Mouse (Mus musculus) induced T-regulatory cell, adult 2 months (primary cell): ENCODE data around the gene Rasd2.

Experiments
- DNase-seq: peaks from one replicate; pipeline ENCODE4 v3.0.0-alpha.2; 2012; ENCODE audit warnings: low read depth

The Rasd2 gene

GRCm38 (mm10) chr8:75219877-75220738 lies 6.4 kb downstream of the Rasd2 start:
- DNase-seq = peak; percentile 55

GRCm38 (mm10) chr8:75222665-75223064 lies 8.9 kb downstream of the Rasd2 start:
- DNase-seq = no peak

DNA sequence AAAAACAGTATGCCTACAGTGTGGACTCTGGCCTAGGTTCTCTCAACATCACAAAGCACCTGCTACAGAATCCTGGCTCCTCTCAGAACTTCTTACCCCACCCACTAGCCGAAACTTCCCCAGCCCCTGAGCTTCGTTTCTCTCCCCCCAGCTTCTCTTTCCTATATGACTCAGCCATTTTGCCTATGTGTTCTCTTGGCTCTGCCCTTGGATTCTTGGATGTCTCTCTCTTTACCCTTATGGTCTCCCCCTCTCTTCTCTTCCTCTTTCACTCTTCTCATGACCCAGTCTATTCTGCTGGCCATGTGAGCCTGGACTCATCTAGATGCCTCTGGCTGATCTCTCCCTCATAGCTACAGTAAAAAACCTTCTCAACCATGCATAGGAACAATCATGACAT lies 13.0 kb downstream of the Rasd2 start:
- DNase-seq = no peak

- DNase-seq = peak; percentile 18
Measured at GRCm38 (mm10) chr8:75233915-75234554, 20.3 kb downstream of the Rasd2 start.

GRCm38 (mm10) chr8:75247331-75247730 lies 33.6 kb downstream of the Rasd2 start:
- DNase-seq = no peak

- DNase-seq = no peak
Measured at GRCm38 (mm10) chr8:75249186-75249585, 35.4 kb downstream of the Rasd2 start.

DNA sequence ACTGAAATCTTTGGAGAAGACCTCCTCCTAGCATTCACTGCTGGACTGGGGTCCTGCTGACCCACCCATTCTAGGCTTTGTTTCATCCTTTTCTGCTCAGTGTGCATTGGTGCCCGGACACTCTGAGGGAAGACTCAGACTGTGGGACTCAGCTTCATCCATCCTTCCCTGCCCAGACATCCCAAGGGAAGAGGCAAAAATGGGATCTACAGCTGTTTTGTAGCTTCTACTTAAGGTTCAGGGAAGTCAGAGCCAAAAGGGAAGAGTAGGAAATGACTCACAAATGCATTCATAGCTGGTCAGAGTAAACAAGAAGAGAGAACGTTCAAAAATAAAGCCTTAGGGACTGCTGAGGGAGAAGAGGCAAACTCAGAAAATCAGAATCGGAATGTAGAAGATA lies 40.3 kb downstream of the Rasd2 start:
- DNase-seq = no peak

- DNase-seq = no peak
Measured at GRCm38 (mm10) chr8:75255635-75256034, 41.9 kb downstream of the Rasd2 start.

GRCm38 (mm10) chr8:75272166-75272565 lies 58.4 kb downstream of the Rasd2 start:
- peak; percentile 40 for DNase-seq
